Mouse (Mus musculus): ENCODE results near the gene Ttc13.

DNA sequence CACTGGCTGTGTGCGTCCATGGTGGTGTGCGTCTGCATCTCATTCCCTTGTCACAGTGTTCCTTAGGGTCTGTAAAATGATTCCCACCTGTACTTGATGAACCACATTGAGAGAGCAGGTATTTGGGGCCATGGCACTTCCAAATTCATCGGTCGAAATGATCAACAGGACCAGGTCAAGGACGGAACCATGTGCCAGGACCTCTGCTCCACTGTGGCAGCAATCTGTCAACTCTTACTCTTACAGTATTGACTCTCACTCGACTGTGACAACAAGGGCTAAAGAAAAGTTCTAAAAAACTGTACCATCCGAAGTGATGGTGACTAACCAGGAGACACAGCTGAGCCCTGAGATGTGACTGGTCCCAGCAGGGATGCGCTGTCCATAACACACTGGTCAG is 33.7 kb upstream of the Ttc13 start:
- no peak for TF ChIP-seq POLR2A (IDR thresholded peaks at IDR 0.05; ENCODE audit: borderline replicate concordance, low read depth, low read length)
- no peak for TF ChIP-seq CTCF (IDR thresholded peaks at IDR 0.05; ENCODE audit: low read depth, low read length)
